Mouse (Mus musculus): Measurements from ENCODE around the gene Rsph10b. TPM values are rescaled to one million over a fixed set of nuclear protein-coding genes. Genes with fewer than 3 reads are reported as not detected.
"Not testable (repeated sequence)": the region's sequence is repeated elsewhere in the genome, so short reads cannot be mapped to it uniquely, and the experiment has no call there.

Gene Rsph10b
- polyA plus RNA-seq, 1 experiment from 2014 or later = 1.9 TPM

DNA sequence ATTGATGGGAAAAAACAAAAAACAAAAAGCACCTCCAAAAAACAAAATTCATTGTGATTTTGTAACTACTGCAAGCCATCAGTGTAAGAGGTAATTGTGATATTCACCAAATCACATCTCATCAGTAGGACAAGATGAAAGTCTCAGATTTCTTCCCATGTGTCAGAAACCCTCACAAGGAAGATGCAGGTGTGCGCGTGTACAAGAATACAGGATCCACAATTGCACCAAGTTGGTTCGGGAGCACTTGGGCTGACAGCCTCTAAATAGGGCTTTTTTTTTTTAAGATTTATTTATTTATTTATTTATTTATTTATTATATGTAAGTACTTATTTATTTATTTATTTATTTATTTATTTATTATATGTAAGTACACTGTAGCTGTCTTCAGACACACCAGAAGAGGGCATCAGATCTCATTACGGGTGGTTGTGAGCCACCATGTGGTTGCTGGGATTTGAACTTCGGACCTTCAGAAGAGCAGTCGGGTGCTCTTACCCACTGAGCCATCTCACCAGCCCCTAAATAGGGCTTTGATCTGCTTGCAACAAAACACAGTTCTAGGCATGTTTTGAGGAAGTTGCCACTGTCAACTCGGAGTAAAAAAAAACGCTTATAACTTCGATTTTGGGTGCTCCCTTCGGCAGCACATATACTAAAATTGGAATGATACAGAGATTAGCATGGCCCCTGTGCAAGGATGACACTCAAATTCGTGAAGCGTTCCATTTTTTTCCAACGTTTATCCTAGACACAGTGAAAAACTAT, 80.7 kb downstream of the Rsph10b start:
- WGBS = 70% methylated on average over 13 of the region's 13 CpGs
- not testable (repeated sequence) for H3K27me3 ChIP-seq (replicated peaks); H3K9ac ChIP-seq; H3K9me3 ChIP-seq; H3K27ac ChIP-seq; ATAC-seq (ENCODE audit: low FRiP score, low read depth); H3K4me1 ChIP-seq
- H3K4me2 ChIP-seq (replicated peaks) = peak overlapping the region; percentile 60
- H3K4me3 ChIP-seq = peak overlapping the region; percentile 91
- H3K36me3 ChIP-seq = peaks cover 36% of the 10 kb centered on the region

DNA sequence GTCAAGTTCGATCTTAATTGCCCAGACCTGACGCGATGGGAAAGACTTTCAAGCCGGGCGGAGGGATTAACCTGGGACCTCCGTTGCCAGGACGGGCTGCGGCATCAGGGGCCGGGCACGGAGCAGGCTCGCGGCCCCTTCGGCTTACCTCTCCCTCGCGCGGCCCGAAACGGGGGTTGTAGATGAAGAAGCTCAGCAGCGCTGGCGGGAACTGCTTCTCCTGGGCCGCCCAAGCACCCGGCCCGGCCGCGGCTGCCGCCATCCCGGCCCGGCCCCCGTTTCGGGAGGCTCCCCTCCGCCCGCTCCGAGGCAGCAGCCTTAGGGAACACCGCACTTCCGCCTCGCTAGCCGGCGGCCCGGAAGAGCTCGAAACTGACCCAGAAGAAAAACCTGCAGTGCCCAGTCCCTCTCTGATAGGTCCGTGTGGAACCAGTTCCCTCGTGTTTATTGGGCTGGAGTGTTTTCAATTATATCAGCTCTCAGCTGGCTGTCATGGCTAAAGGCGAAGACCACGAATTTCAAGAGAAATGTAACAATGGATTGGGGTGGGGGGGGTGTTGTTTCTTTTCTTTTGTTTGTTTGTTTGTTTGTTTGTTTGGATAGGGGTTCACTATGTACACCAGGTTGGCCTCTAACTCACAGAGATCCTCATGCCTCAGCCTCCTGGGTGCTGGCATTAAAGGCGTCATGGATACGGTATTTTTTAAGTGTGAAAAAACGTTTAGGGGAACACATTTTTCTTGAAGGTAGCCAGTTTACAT, 81.9 kb downstream of the Rsph10b start, which contains the start of gene Ccz1:
Gene Ccz1, minus strand, starts transcription at position 327 of the 761 bp plus-strand sequence.
- Histone ChIP-seq H3K27me3 (replicated peaks) (no peaks in the 10 kb centered on the region), H3K4me3 (peak within 1 kb of the TSS; percentile 91), H3K4me1 (no peaks in the 10 kb centered on the region), H3K9ac (peak within 1 kb of the TSS; percentile 87), H3K36me3 (peaks cover 25% of the 10 kb centered on the region), H3K9me3 (0 out of 2 replicates have a peak, but pooled peaks cover 4% of the 10 kb centered on the region), H3K27ac (no peak within 1 kb of the TSS; the same call in 1 of the 2 replicates), H3K4me2 (replicated peaks) (peak within 1 kb of the TSS; percentile 60)
- peak; percentile 98 for ATAC-seq (ENCODE audit: low FRiP score, low read depth)
- WGBS = 3% methylated on average over 47 of the region's 47 CpGs

DNA sequence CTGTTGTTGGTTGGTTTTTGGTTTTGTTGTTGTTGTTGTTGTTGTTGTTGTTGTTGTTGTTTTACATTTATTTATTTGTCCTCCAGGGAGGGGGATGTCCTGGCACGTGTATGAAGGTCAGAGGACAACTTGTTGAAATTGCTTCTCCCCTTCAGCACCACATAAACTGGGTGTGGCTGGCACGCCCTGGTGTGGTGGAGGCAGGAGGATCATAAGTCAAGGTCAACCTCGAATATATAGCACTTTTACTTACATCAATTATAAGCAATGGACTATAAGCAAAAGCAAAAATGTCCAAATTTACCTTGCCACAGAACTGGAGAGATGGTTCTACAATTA, 82.4 kb downstream of the Rsph10b start:
- Histone ChIP-seq H3K4me3 (peak overlapping the region; percentile 91), H3K36me3 (peaks cover 22% of the 10 kb centered on the region), H3K9me3 (0 out of 2 replicates have a peak, but pooled peaks cover 4% of the 10 kb centered on the region), H3K9ac (no peak overlapping the region), H3K27ac (no peak overlapping the region), H3K27me3 (replicated peaks) (no peaks in the 10 kb centered on the region), H3K4me1 (no peaks in the 10 kb centered on the region), H3K4me2 (replicated peaks) (peak overlapping the region; percentile 60)
- no peak for ATAC-seq (ENCODE audit: low FRiP score, low read depth)
- 79% methylated on average over 3 of the region's 3 CpGs for WGBS

DNA sequence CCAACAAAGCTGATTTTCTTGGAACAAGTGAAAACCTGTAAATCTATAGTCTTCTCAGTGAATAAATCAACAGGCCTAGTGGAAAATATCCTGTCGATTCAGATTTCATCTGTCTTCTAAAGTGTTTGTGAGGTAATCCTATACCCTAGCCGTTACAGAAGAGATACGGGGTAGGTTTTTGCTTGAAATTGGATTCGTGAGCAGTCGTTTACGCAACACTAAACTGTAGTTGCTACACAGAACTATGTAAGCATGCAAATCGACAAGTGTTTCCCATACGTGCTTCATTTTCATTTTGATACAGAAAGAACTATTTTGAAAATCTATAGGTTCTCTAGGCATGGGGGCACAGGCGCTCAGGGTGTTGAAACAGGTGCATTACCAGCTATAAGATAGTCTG, 83.0 kb downstream of the Rsph10b start:
- Histone ChIP-seq H3K36me3 (peaks cover 17% of the 10 kb centered on the region), H3K27me3 (replicated peaks) (no peaks in the 10 kb centered on the region), H3K4me2 (replicated peaks) (no peak overlapping the region), H3K4me1 (no peaks in the 10 kb centered on the region), H3K9ac (no peak overlapping the region), H3K27ac (no peak overlapping the region), H3K4me3 (no peak overlapping the region), H3K9me3 (0 out of 2 replicates have a peak, but pooled peaks cover 4% of the 10 kb centered on the region)
- no peak for ATAC-seq (ENCODE audit: low FRiP score, low read depth)
- 94% methylated on average over 9 of the region's 9 CpGs for WGBS

DNA sequence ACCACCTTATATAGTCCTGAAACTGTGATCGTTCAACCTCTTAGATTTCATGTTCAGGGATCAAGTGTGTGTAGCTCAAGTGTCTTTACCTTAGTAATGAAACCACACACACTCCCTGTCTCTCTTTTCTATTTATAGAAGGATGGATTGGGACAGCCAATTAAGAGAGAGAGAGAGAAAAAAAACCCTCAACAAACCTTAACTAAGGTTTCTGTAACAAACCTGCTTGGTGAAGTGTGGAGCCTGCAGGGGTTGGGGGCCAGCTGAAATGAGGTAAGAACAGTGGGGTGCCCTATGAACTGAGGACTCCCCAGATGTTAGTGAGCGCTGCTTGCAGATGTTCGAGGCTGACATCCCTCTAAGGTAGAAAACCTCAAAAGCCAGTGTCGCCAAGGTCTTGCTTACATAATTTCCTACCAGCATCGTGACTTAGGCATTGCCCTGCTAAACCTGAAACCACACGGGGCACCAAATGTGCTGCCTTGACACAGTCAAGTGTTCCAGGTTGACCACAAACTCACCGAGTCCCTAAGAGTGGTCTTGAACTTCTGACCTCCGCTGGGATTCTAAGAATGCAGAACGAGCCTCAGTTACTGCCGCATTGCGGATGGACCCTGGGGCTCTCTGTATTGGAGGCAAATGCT, 93.9 kb downstream of the Rsph10b start, which contains the start of gene Ocm:
Gene Ocm, minus strand, starts transcription at position 51 of the 644 bp plus-strand sequence.
- Histone ChIP-seq H3K9me3 (no peaks in the 10 kb centered on the region), H3K9ac (no peak within 1 kb of the TSS), H3K4me1 (no peaks in the 10 kb centered on the region), H3K27me3 (replicated peaks) (no peaks in the 10 kb centered on the region), H3K4me2 (replicated peaks) (no peak within 1 kb of the TSS), H3K4me3 (no peak within 1 kb of the TSS), H3K27ac (no peak within 1 kb of the TSS), H3K36me3 (no peaks in the 10 kb centered on the region)
- ATAC-seq (ENCODE audit: low FRiP score, low read depth) = no peak
- WGBS = 74% methylated on average over 11 of the region's 11 CpGs

DNA sequence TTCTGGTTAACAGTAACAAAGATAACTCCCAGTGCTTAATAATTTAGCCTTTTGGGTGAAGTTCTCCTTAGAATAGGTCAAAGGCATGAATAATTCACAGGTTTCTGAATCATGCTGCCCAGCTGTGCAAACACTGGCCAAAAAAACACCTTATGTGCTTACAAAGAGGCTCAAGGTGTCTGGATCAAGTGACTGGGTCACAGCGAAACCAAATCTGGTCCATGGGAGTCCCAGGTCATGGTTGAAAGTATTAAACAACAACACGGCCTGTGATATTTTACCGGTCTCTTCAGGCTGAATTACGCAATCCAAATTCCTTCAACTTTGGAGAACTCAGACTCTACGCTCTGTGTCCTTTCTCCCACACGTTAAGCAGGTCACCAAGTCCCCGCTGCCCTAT, 99.7 kb downstream of the Rsph10b start:
- no peaks in the 10 kb centered on the region for H3K36me3 ChIP-seq
- 90% methylated on average over 7 of the region's 7 CpGs for WGBS
- ATAC-seq (ENCODE audit: low FRiP score, low read depth) = no peak
- no peak overlapping the region for H3K4me2 ChIP-seq (replicated peaks)
- H3K27me3 ChIP-seq (replicated peaks) = no peaks in the 10 kb centered on the region
- H3K4me1 ChIP-seq = no peaks in the 10 kb centered on the region
- no peaks in the 10 kb centered on the region for H3K9me3 ChIP-seq
- H3K9ac ChIP-seq = no peak overlapping the region
- no peak overlapping the region for H3K27ac ChIP-seq
- no peak overlapping the region for H3K4me3 ChIP-seq

DNA sequence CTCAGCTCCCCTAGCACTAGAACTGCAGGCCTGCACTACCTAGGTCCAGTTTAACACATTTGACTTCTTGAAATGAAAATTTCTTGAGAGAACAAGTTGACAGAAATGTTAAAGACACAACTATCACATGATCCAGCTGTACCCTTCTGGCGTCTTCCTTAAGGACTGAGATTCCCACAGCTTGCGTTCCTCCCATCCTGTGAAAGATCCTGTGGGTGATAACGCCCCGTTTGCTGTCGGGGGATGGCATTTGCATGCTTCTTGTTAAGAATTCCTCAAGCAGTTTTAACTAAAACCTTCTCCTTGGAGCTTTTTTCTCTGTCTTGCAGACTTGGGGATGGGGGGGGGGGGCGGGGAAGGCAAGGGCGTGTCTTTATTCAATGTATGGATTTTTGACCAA, 101.7 kb downstream of the Rsph10b start:
- no peak overlapping the region for H3K4me2 ChIP-seq (replicated peaks)
- H3K27ac ChIP-seq = no peak overlapping the region
- H3K4me1 ChIP-seq = no peaks in the 10 kb centered on the region
- no peak for ATAC-seq (ENCODE audit: low FRiP score, low read depth)
- no peaks in the 10 kb centered on the region for H3K9me3 ChIP-seq
- no peak overlapping the region for H3K9ac ChIP-seq
- H3K36me3 ChIP-seq = no peaks in the 10 kb centered on the region
- H3K4me3 ChIP-seq = no peak overlapping the region
- H3K27me3 ChIP-seq (replicated peaks) = no peaks in the 10 kb centered on the region
- WGBS = 86% methylated on average over 7 of the region's 7 CpGs

Other genes starting within 250 kb of the Rsph10b start
- 34.3 and 35.4 TPM in 2 replicates for gene Usp42, start 200.8 kb upstream of the Rsph10b start, polyA plus RNA-seq (2016; fragmentation: Nextera tagmentation; extraction: Ambion mirVana)
- 47.9 and 53.0 TPM in 2 replicates for gene Eif2ak1, start 115.2 kb upstream of the Rsph10b start, polyA plus RNA-seq (2016; fragmentation: Nextera tagmentation; extraction: Ambion mirVana)
- 0.31 and 0.32 TPM in 2 replicates for gene Ankrd61, start 35.4 kb upstream of the Rsph10b start, polyA plus RNA-seq (2016; fragmentation: Nextera tagmentation; extraction: Ambion mirVana)
- gene Aimp2, start 23.2 kb upstream of the Rsph10b start, polyA plus RNA-seq (2016; fragmentation: Nextera tagmentation; extraction: Ambion mirVana) = 80.0 and 88.8 TPM in 2 replicates
- 28.8 and 34.1 TPM in 2 replicates for gene Pms2, start 23.1 kb upstream of the Rsph10b start, polyA plus RNA-seq (2016; fragmentation: Nextera tagmentation; extraction: Ambion mirVana)
- gene Gm42421, start 4.9 kb upstream of the Rsph10b start, polyA plus RNA-seq (2016; fragmentation: Nextera tagmentation; extraction: Ambion mirVana) = 1.0 and 2.1 TPM in 2 replicates
- 105 and 120 TPM in 2 replicates for gene Ccz1, start 81.8 kb downstream of the Rsph10b start, polyA plus RNA-seq (2016; fragmentation: Nextera tagmentation; extraction: Ambion mirVana)
- 0.32 TPM in 1 of 2 replicates, not detected in the other for gene Ocm, start 93.6 kb downstream of the Rsph10b start, polyA plus RNA-seq (2016; fragmentation: Nextera tagmentation; extraction: Ambion mirVana)
- gene Lmtk2, start 167.4 kb downstream of the Rsph10b start, polyA plus RNA-seq (2016; fragmentation: Nextera tagmentation; extraction: Ambion mirVana) = 7.7 and 9.0 TPM in 2 replicates

Data from neural tube, embryonic 12.5 days (tissue).